Mouse (Mus musculus) ovary, postnatal 10 days (tissue): ENCODE data around the gene Ccr3.
"Not testable (repeated sequence)": the region's sequence is repeated elsewhere in the genome, so short reads cannot be mapped to it uniquely, and the experiment has no call there.

ENCODE experiments used
- DNase-seq: peaks from one replicate; pipeline ENCODE4 v3.0.0; 2022; ENCODE audit warnings: low spot score

Gene Ccr3

DNA sequence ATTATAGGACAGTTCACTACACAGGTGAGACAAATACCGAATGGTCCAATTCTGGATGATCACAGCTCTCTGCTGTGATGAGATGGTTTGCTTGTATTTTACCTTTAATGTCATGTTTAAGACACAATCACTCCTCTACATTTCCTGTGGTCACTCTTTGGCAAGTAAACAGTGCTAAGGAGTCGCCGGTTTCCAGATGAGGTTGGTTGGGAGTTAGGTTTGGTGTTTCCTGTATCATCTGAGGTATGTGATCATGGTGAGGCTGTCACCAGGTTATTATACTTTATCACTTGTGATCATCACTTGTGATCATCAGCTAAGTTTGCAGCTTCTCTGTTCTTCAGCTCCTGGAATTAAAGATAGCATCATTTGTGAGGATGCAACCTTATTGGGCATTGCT, 19.2 kb downstream of the Ccr3 start:
- DNase-seq = no peak

DNA sequence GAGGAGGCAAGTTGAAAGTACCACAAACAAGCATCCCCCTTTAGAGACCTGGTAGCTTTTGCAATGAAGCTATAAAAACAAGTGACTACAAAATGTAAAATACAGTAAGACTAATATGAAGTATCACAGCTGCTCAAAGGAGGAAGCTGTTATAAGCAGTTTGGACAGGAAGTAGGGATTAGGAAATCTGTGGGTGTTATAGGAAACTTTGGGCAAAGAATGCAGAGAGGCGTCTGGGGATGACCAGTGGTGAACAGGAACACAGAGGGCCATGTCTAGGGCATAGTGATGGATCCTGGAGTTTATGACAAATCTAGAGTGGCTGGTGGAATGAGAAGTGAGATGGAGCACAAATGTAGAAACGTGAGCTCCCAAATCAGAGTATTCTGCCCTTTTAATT, 31.8 kb downstream of the Ccr3 start:
- DNase-seq = no peak

DNA sequence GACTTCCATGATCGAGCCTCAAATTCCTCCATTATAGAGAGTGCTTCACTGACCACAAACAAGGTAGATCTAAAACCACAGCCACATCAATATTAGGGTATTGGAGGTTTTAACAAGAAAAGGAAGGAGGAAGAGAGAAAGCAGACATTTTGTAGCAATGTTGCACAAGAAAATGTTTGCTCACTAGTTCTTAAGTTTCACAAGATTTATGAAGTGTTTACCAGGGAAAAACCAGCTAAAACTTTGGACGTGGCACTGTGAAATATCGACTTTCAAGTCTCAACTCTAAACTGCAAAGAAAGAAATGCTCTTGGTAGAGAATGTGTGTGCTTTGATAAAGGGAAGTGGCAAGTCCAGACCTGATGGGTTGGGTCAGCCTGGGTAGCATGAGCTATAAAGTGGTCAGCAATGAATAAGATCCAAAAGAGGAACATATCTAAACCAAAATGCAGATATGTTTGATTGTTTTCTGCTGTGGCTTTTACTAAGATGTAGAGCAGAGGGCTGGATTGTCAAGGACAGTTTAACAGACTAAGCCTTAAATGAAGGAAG, 34.5 kb downstream of the Ccr3 start:
- no peak for DNase-seq

DNA sequence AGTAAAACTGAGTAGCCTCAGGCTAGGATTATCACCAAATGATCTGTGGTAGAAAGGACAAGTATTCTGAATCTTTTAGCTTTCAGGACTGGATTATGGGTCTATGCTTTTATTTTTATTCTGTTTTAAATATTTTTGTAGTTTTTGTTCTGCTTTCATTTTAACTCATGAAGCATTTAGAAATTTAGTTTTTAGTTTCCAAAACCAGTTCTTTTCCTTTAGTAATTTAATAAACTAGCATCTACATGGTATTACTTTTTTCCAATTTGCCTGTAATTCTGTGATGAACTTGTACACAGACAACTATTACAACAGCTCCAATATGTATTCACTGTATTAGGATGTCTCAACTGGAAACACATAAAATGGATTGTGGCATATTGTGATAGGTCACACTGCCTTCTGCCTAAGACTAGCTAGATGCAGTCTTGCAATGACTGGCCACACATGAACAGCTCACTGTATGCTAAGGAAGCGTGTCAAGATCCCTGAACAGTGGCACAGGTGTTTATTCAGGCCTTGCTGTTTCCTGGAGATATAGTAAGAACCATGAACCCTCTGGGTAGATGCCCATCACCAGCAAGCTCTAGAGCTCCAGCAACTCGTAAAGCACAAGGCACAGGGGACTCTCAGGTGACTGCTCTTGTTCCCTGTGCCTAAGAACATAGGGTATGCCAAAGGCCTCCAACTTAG, 38.0 kb downstream of the Ccr3 start:
- no peak for DNase-seq

DNA sequence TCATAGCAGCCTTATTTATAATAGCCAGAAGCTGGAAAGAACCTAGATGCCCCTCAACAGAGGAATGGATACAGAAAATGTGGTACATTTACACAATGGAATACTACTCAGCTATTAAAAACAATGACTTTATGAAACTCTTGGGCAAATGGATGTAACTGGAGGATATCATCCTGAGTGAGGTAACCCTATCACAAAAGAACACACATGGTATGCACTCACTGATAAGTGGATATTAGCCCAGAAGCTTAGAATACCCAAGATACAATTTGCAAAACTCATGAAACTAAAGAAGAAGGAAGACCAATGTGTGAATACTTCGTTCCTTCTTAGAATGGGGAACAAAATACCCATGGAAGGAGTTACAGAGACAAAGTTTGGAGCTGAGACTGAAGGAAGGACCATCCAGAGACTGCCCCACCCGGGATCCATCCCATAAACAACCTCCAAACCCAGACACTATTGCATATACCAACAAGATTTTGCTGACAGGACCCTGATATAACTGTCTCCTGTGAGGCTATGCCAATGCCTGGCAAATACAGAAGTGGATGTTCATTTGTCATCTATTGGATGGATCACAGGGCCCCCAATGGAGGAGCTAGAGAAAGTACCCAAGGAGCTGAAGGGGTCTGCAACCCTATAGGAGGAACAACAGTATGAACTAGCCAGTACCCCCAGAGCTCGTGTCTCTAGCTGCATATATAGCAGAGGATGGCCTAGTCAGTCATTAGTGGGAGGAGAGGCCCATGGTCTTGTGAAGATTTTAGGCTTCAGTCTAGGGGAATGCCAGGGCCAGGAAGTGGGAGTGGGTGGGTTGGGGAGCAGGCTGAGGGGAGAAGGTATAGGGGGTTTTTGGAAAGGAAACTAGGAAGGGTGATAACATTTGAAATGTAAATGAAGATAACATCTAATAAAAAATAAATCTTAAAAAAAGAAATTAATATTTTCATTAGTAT, 40.0 kb downstream of the Ccr3 start:
- not testable (repeated sequence) for DNase-seq

DNA sequence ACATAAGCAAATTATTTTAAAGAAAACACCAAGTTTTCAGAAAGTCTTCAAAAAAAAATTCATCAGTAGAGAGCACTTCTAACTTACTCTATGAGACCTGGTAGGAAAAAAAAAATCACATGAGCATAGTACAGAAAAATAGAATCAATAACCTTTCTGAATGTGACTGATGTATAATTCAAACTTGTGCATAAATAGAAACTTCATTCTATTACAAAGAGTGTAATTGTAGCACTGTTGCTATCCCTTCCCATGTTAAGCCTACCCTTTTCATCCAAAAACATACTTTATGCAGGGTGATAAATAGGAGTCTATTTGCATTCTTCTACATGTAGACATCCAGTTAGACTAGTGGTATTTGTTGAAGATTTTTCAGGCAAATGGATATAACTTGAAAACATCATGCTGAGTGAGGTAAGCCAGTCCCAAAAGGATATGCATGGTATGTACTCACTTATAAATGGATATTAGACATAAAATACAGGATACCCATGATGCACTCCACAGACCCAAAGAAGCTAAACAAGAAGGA, 44.9 kb downstream of the Ccr3 start:
- DNase-seq = no peak

DNA sequence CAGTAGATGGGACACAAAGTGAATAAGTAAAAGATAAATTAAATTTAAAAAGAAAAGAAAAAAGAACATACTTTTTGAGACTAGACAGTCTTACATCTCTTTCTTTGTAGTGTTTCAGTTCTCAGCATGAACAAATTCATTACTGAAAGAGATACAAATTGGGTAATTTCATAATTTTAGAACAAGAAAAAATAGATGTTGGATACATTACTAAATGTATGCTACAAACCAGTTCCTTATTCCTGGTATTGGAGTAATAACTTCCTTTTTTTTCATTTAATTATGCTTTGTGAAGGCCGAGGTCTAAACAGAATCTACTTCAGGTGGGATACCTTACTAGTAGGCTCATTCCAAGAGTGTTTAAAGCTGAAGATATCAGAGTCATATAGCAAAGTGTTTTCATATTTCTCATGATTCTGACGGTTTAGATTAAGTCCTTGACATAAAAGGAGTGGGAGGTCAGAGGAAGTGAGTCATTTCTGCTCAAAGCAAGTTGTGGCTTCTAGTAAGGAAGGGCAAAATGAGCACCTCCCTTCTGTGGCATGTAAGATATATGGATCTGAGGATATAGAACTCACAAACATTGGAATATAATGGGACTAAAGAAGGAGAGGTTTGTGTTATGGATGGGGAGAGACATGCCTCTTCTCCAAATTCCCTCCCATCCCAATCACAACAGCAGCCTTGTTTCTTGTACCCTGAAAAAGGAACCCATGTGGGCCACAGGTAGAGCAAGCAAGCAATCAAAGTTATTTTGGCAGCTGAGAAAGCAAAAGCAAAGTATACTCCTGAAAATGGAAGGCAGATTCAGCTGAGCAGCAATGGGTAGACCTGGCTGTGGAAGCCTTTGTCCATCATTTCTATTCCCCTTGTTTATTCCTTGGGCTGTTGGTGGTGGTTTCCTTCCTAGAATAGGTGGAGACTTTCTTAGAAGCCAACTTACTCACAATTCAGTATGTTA, 46.6 kb downstream of the Ccr3 start:
- no peak for DNase-seq

DNA sequence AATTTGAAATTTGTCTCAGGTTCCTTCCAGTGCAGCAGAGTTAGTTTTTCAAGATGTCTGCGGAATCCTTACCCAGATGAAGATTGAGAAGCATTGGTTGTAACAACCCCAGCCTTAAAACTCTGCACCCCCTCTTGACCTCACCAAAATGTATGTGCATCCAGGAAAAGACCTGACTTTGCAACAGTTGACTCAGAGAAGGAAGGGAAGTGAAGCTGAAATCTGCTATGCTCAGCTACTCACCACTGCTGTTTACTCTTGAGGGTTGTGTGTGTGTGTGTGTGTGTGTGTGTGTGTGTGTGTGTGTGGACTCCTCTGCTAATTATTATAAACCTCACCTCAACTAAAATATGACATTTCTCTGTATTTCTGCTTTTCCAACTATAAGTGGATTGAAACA, 49.7 kb downstream of the Ccr3 start:
- no peak for DNase-seq

DNA sequence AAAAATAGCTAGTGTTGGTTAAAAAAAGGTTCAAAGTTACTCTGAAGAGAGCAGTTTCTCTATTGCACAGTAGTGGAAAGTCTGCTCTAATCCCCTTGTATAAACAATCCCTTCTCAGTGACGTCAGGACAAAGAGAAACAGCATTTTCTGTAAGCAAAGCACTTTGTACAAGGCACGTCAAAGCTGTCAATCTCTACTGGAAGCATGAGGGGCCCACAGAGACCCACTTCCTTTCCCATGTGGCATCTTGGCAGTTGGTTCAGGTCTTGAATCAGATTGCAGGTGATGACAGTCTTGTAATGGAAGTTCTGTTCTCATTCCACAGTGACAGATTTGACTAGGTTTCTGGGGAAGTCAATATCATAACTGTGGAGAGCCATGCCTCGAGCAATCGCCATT, 58.0 kb downstream of the Ccr3 start:
- no peak for DNase-seq

DNA sequence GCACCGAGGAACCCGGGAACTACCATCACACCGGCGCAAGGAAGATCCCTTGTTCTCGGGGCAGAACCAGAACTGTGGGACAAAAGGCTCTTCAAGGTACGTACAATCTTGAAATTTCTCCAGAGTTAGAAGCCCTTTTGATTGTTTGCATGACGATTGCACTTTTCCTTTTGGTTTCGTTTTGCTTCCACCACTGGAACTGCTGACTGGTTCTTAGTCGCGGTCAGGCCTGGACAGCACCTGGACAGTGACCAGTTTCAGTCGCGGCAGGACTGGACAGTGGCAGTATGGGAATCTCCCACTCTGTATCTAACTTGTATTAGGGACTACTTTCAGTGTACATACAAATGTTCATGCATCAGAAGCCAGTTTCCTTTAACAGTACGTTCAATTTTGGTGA, 58.7 kb downstream of the Ccr3 start:
- not testable (repeated sequence) for DNase-seq
